Mouse (Mus musculus) forebrain, embryonic 14.5 days (tissue): ENCODE data around the gene Gna13. TPM values are rescaled to one million over a fixed set of nuclear protein-coding genes. Genes with fewer than 3 reads are reported as not detected.
A peak's percentile ranks its signal among the peaks of the same experiment; 100 is the strongest.

ENCODE experiments used
- ATAC-seq: fragments of 200-750 bp; cut with Nextera tagmentation; 2 replicates; pipeline ENCODE4 v1.8.0; 2017; ENCODE audit warnings: mild to moderate bottlenecking, moderate library complexity
- DNase-seq: peaks from one replicate; pipeline ENCODE4 v3.0.0-alpha.2; 2015; ENCODE audit warnings: low spot score
- H3K27ac ChIP-seq: fragments of 300-500 bp; sonication (generic); 2 replicates; pipeline ENCODE4 v1.5.1; 2014; ENCODE audit warnings: low read depth, mild to moderate bottlenecking, control low read depth, low read length, moderate library complexity
- H3K27me3 ChIP-seq: fragments of 300-500 bp; sonication (generic); replicated peaks from 2 replicates; pipeline ENCODE4 v1.6.1; 2014; ENCODE audit warnings: low read length, control low read depth, mixed read lengths; ENCODE audit not compliant: control insufficient read depth, insufficient read depth
- H3K36me3 ChIP-seq: fragments of 300-500 bp; sonication (generic); 2 replicates; pipeline ENCODE4 v1.6.1; 2014; ENCODE audit warnings: low read length, control low read depth; ENCODE audit not compliant: control insufficient read depth, insufficient read depth
- H3K4me1 ChIP-seq: fragments of 300-500 bp; sonication (generic); 2 replicates; pipeline ENCODE4 v1.6.1; 2014; ENCODE audit warnings: antibody characterized with exemption, low read length, control low read depth; ENCODE audit not compliant: control insufficient read depth, insufficient read depth
- H3K4me2 ChIP-seq: fragments of 300-500 bp; sonication (generic); 2 replicates; pipeline ENCODE4 v1.6.1; 2014; ENCODE audit warnings: mild to moderate bottlenecking, control low read depth, low read length
- H3K4me3 ChIP-seq: fragments of 300-500 bp; sonication (generic); 2 replicates; pipeline ENCODE4 v1.5.1; 2014; ENCODE audit warnings: low read depth, low read length, control low read depth
- H3K9ac ChIP-seq: fragments of 300-500 bp; sonication (generic); 2 replicates; pipeline ENCODE4 v1.6.1; 2014; ENCODE audit warnings: mild to moderate bottlenecking, low read length, control low read depth, moderate library complexity
- H3K9me3 ChIP-seq: fragments of 300-500 bp; sonication (generic); replicated peaks from 2 replicates; pipeline ENCODE4 v1.6.1; 2016; ENCODE audit warnings: low read length, control low read depth, mixed read lengths; ENCODE audit not compliant: control insufficient read depth
- WGBS: fragments of 180-500 bp; shearing (Covaris S2); extraction: QIAGEN DNeasy Blood & Tissue Kit; methylation state at CpG from one replicate; pipeline ENCODE4 v1.1.7; 2014; 5-methylcytosine and 5-hydroxymethylcytosine counted together
- polyA plus RNA-seq: library from polyadenylated mRNA; unstranded; fragments of >200 nt; fragmentation: Nextera tagmentation; extraction: Ambion mirVana; gene quantifications from 2 replicates; pipeline ENCODE4 v1.2.1, GENCODE M21; 2014

The Gna13 gene
- polyA plus RNA-seq, 1 experiment from 2014 or later: 13.7 TPM

GRCm38 (mm10) chr11:109377477-109377876 is 14.8 kb downstream of the Gna13 start:
- ATAC-seq (0 out of 2 replicates have a peak, but pooled peaks have one; percentile 46), DNase-seq (peak; percentile 25)
- H3K4me1 ChIP-seq: peaks cover 15% of the 10 kb centered on the region
- 0 out of 2 replicates have a peak, but pooled peaks cover 3% of the 10 kb centered on the region for H3K36me3 ChIP-seq
- H3K4me2 ChIP-seq: no peak overlapping the region
- no peak overlapping the region for H3K4me3 ChIP-seq
- peak overlapping the region; percentile 14; the same call in 1 of the 2 replicates for H3K27ac ChIP-seq
- 33% methylated on average over 10 of the region's 10 CpGs for WGBS
- H3K9me3 ChIP-seq: no peaks in the 10 kb centered on the region
- no peaks in the 10 kb centered on the region for H3K27me3 ChIP-seq
- no peak overlapping the region; the same call in 1 of the 2 replicates for H3K9ac ChIP-seq

GRCm38 (mm10) chr11:109378051-109378450 is 15.4 kb downstream of the Gna13 start:
- 72% methylated on average over 7 of the region's 7 CpGs for WGBS
- Histone ChIP-seq H3K9ac (no peak overlapping the region), H3K36me3 (0 out of 2 replicates have a peak, but pooled peaks cover 3% of the 10 kb centered on the region), H3K27ac (no peak overlapping the region), H3K4me1 (peaks cover 15% of the 10 kb centered on the region), H3K9me3 (no peaks in the 10 kb centered on the region), H3K4me3 (no peak overlapping the region), H3K4me2 (no peak overlapping the region), H3K27me3 (no peaks in the 10 kb centered on the region)
- no peak for ATAC-seq
- no peak for DNase-seq

- no peak overlapping the region for H3K9ac ChIP-seq
- WGBS: 82% methylated on average over 5 of the region's 5 CpGs
- peaks cover 15% of the 10 kb centered on the region for H3K4me1 ChIP-seq
- H3K36me3 ChIP-seq: no peaks in the 10 kb centered on the region
- no peaks in the 10 kb centered on the region for H3K27me3 ChIP-seq
- H3K9me3 ChIP-seq: no peaks in the 10 kb centered on the region
- ATAC-seq (no peak), DNase-seq (no peak)
- no peak overlapping the region for H3K4me3 ChIP-seq
- no peak overlapping the region for H3K27ac ChIP-seq
- H3K4me2 ChIP-seq: no peak overlapping the region
Measured at GRCm38 (mm10) chr11:109380662-109381061, 18.0 kb downstream of the Gna13 start.

GRCm38 (mm10) chr11:109385296-109385695 is 22.7 kb downstream of the Gna13 start:
- H3K4me3 ChIP-seq: no peak overlapping the region
- no peak overlapping the region for H3K4me2 ChIP-seq
- H3K9ac ChIP-seq: no peak overlapping the region
- no peak overlapping the region for H3K27ac ChIP-seq
- no peak for ATAC-seq
- H3K9me3 ChIP-seq: no peaks in the 10 kb centered on the region
- no peak for DNase-seq
- WGBS: 90% methylated on average over 8 of the region's 8 CpGs
- H3K27me3 ChIP-seq: no peaks in the 10 kb centered on the region
- H3K36me3 ChIP-seq: no peaks in the 10 kb centered on the region
- H3K4me1 ChIP-seq: no peaks in the 10 kb centered on the region

- no peak for ATAC-seq
- H3K27ac ChIP-seq: no peak overlapping the region
- 92% methylated on average over 5 of the region's 5 CpGs for WGBS
- no peak for DNase-seq
- peaks cover 5% of the 10 kb centered on the region; the same call in 1 of the 2 replicates for H3K36me3 ChIP-seq
- H3K4me3 ChIP-seq: no peak overlapping the region
- no peaks in the 10 kb centered on the region for H3K27me3 ChIP-seq
- no peak overlapping the region for H3K9ac ChIP-seq
- H3K9me3 ChIP-seq: no peaks in the 10 kb centered on the region
- H3K4me1 ChIP-seq: no peaks in the 10 kb centered on the region
- H3K4me2 ChIP-seq: no peak overlapping the region
Measured at GRCm38 (mm10) chr11:109389046-109389445, 26.4 kb downstream of the Gna13 start.

- no peak overlapping the region for H3K4me3 ChIP-seq
- H3K36me3 ChIP-seq: peaks cover 14% of the 10 kb centered on the region
- no peak for DNase-seq
Measured at GRCm38 (mm10) chr11:109391200-109391599, 28.6 kb downstream of the Gna13 start.

GRCm38 (mm10) chr11:109391760-109392159 is 29.1 kb downstream of the Gna13 start:
- H3K9me3 ChIP-seq: no peaks in the 10 kb centered on the region
- 74% methylated on average over 7 of the region's 7 CpGs for WGBS
- H3K4me2 ChIP-seq: no peak overlapping the region
- no peaks in the 10 kb centered on the region for H3K4me1 ChIP-seq
- peaks cover 19% of the 10 kb centered on the region for H3K36me3 ChIP-seq
- DNase-seq (no peak), ATAC-seq (no peak)
- no peak overlapping the region for H3K27ac ChIP-seq
- H3K27me3 ChIP-seq: no peaks in the 10 kb centered on the region
- H3K4me3 ChIP-seq: no peak overlapping the region
- no peak overlapping the region for H3K9ac ChIP-seq

More at GRCm38 (mm10) chr11:109391200-109391599, 28.6 kb downstream of the Gna13 start:
- Histone ChIP-seq H3K9me3 (no peaks in the 10 kb centered on the region), H3K4me2 (no peak overlapping the region), H3K27me3 (no peaks in the 10 kb centered on the region), H3K4me1 (no peaks in the 10 kb centered on the region), H3K9ac (no peak overlapping the region), H3K27ac (no peak overlapping the region)
- 88% methylated on average over 7 of the region's 7 CpGs for whole genome bisulfite sequencing
- ATAC-seq: no peak

GRCm38 (mm10) chr11:109392601-109393000 is 30.0 kb downstream of the Gna13 start:
- ATAC-seq (no peak), DNase-seq (no peak)
- H3K4me3 ChIP-seq: no peak overlapping the region
- no peak overlapping the region for H3K9ac ChIP-seq
- H3K27ac ChIP-seq: no peak overlapping the region
- no peaks in the 10 kb centered on the region for H3K4me1 ChIP-seq
- 94% methylated on average over 9 of the region's 9 CpGs for WGBS
- H3K36me3 ChIP-seq: peaks cover 28% of the 10 kb centered on the region
- H3K9me3 ChIP-seq: no peaks in the 10 kb centered on the region
- H3K27me3 ChIP-seq: no peaks in the 10 kb centered on the region
- no peak overlapping the region for H3K4me2 ChIP-seq

- Histone ChIP-seq H3K4me2 (no peak overlapping the region), H3K4me1 (no peaks in the 10 kb centered on the region), H3K36me3 (peaks cover 42% of the 10 kb centered on the region), H3K9me3 (no peaks in the 10 kb centered on the region), H3K4me3 (no peak overlapping the region), H3K27me3 (no peaks in the 10 kb centered on the region), H3K27ac (no peak overlapping the region), H3K9ac (no peak overlapping the region)
- DNase-seq (no peak), ATAC-seq (no peak)
- WGBS: 93% methylated on average over 9 of the region's 9 CpGs
Measured at GRCm38 (mm10) chr11:109394758-109395157, 32.1 kb downstream of the Gna13 start.
